25 mouse cellular contexts compared by ENCODE assay signal in genomic region chr11:79800256-79800655, GRCm38 (mm10).
DNase-seq lines count a peak whose midpoint lies in the region; ATAC-seq and TF ChIP-seq lines count a peak whose summit lies in the region.
"Had no signal": no experiment of that assay in that cellular context is flagged by ENCODE, and none has a peak within 500 bp of the region (broad histone marks: within the 10 kb centered on the region; RNA-seq: fewer than 3 reads in every experiment).

No protein-coding gene starts in this region.

- DNase-seq in embryo, embryonic 11 days, result peak; percentile 33
- no peak for DNase-seq in embryo, embryonic 9.5 days (ENCODE audit: extremely low spot score)
- no peak for DNase-seq in lung, postnatal 0 days (ENCODE audit: low spot score)
- no peak for DNase-seq in lung, postnatal 36 days
- DNase-seq in forelimb bud, embryonic 11.5 days (ENCODE audit: low read depth, low spot score), result peak; percentile 64
- DNase-seq in urinary bladder, postnatal 14 days (ENCODE audit: low spot score), result no peak
- DNase-seq in heart, embryonic 10.5 days (ENCODE audit: low spot score), result no peak
- DNase-seq: adrenal gland, postnatal 25 days; cerebellum, adult 11-12 months; cerebellum, postnatal 25 days; gastrocnemius, postnatal 10 days; heart, adult 18-20 months; kidney, adult 9 months; kidney, postnatal 25 days; right cerebral cortex, postnatal 25 days; thymus, adult 18-20 months had no signal

- H3K36me3 ChIP-seq in lung, postnatal 0 days (ENCODE audit: insufficient read depth, low read length), result no peaks in the 10 kb centered on the region
- H3K36me3 ChIP-seq in limb, embryonic 15.5 days, result no peaks in the 10 kb centered on the region
- 0 out of 2 replicates have a peak, but pooled peaks cover 2% of the 10 kb centered on the region for H3K36me3 ChIP-seq in heart, embryonic 10.5 days
- H3K36me3 ChIP-seq: embryonic facial prominence, embryonic 12.5 days; forebrain, embryonic 10.5 days; G1E; midbrain, embryonic 12.5 days; stomach, embryonic 15.5 days had no signal

- peak; percentile 37; the same call in 1 of the 2 replicates for ATAC-seq in lung, postnatal 0 days
- ATAC-seq in limb, embryonic 15.5 days (ENCODE audit: insufficient number of reproducible peaks, low FRiP score, low TSS enrichment, low read depth), result no peak
- ATAC-seq: inflammation-experienced regulatory T-cells, adult 6 months had no signal

- H3K4me1 ChIP-seq in lung, postnatal 0 days (ENCODE audit: insufficient read depth, low read depth, low read length), result peaks cover 3% of the 10 kb centered on the region; the same call in 1 of the 2 replicates
- peaks cover 41% of the 10 kb centered on the region for H3K4me1 ChIP-seq in limb, embryonic 15.5 days
- H3K4me1 ChIP-seq in heart, embryonic 10.5 days, result 0 out of 2 replicates have a peak, but pooled peaks cover 5% of the 10 kb centered on the region
- H3K4me1 ChIP-seq: midbrain, embryonic 12.5 days had no signal

- no peak for TF ChIP-seq EP300 in lung, postnatal 0 days (IDR thresholded peaks at IDR 0.05)

- H3K9me3 ChIP-seq in lung, postnatal 0 days (ENCODE audit: low read length), result no peaks in the 10 kb centered on the region
- no peaks in the 10 kb centered on the region for H3K9me3 ChIP-seq in limb, embryonic 15.5 days
- H3K9me3 ChIP-seq in heart, embryonic 10.5 days, result peaks cover 9% of the 10 kb centered on the region
- H3K9me3 ChIP-seq: embryonic facial prominence, embryonic 12.5 days; midbrain, embryonic 12.5 days; stomach, embryonic 15.5 days had no signal

- no peak for TF ChIP-seq CTCF in lung, postnatal 0 days (IDR thresholded peaks at IDR 0.05)

- H3K4me2 ChIP-seq in lung, postnatal 0 days (replicated peaks; ENCODE audit: low read depth, low read length), result no peak overlapping the region
- no peak overlapping the region for H3K4me2 ChIP-seq in limb, embryonic 15.5 days
- H3K4me2 ChIP-seq: embryonic facial prominence, embryonic 12.5 days; midbrain, embryonic 12.5 days; stomach, embryonic 15.5 days had no signal

- WGBS in lung, postnatal 0 days, result 43% methylated on average over 8 of the region's 8 CpGs
- WGBS in limb, embryonic 15.5 days, result 41% methylated on average over 8 of the region's 8 CpGs
- WGBS in heart, embryonic 10.5 days, result 69% methylated on average over 8 of the region's 8 CpGs

- H3K9ac ChIP-seq in lung, postnatal 0 days (replicated peaks; ENCODE audit: low read depth), result no peak overlapping the region
- no peak overlapping the region for H3K9ac ChIP-seq in limb, embryonic 15.5 days
- H3K9ac ChIP-seq: embryonic facial prominence, embryonic 12.5 days; liver, embryonic 14.5 days; midbrain, embryonic 12.5 days; stomach, embryonic 15.5 days had no signal

- H3K4me3 ChIP-seq in lung, postnatal 0 days (ENCODE audit: low read depth, low read length), result no peak overlapping the region
- no peak overlapping the region for H3K4me3 ChIP-seq in limb, embryonic 15.5 days
- no peak overlapping the region for H3K4me3 ChIP-seq in heart, embryonic 10.5 days
- H3K4me3 ChIP-seq: embryonic facial prominence, embryonic 12.5 days; forebrain, embryonic 10.5 days; midbrain, embryonic 12.5 days; stomach, embryonic 15.5 days had no signal

- H3K27ac ChIP-seq in lung, postnatal 0 days (ENCODE audit: low read length), result no peak overlapping the region
- peak overlapping the region; percentile 73; the same call in 1 of the 2 replicates for H3K27ac ChIP-seq in limb, embryonic 15.5 days
- no peak overlapping the region for H3K27ac ChIP-seq in heart, embryonic 10.5 days
- H3K27ac ChIP-seq: embryonic facial prominence, embryonic 12.5 days; forebrain, embryonic 10.5 days; liver, embryonic 14.5 days; macrophage; midbrain, embryonic 12.5 days; stomach, embryonic 15.5 days had no signal

- H3K27me3 ChIP-seq in lung, postnatal 0 days (replicated peaks; ENCODE audit: insufficient read depth, low read length), result no peaks in the 10 kb centered on the region
- no peaks in the 10 kb centered on the region for H3K27me3 ChIP-seq in limb, embryonic 15.5 days
- H3K27me3 ChIP-seq in heart, embryonic 10.5 days (ENCODE audit: insufficient read depth, poor library complexity, severe bottlenecking), result 0 out of 2 replicates have a peak, but pooled peaks cover 3% of the 10 kb centered on the region
- H3K27me3 ChIP-seq: embryonic facial prominence, embryonic 12.5 days; stomach, embryonic 15.5 days had no signal

Comparison
In these comparisons a context has a peak if more than half of its experiments do, and no peak if none do; other contexts are left out.
1. DNase-seq: peak in embryo, embryonic 11 days (single experiment) and forelimb bud, embryonic 11.5 days (single experiment); none in embryo, embryonic 9.5 days (single experiment), lung, postnatal 0 days (single experiment), lung, postnatal 36 days (single experiment), urinary bladder, postnatal 14 days (single experiment) and heart, embryonic 10.5 days (single experiment).